Mouse (Mus musculus) inflammation-experienced regulatory T-cells, adult 6 months (primary cell): Measurements from ENCODE around the gene Shc4. TPM values are rescaled to one million over a fixed set of nuclear protein-coding genes. Genes with fewer than 3 reads are reported as not detected.

ENCODE experiments used
- ATAC-seq: one replicate; pipeline ENCODE4 v1.8.0; 2017
- polyA plus RNA-seq, 3 experiments: library from polyadenylated mRNA; unstranded; fragments of 100-300 nt; shearing (Covaris generic); gene quantifications; one replicate each; pipeline ENCODE4 v1.2.1; 2017

Shc4 gene
- polyA plus RNA-seq: under 1 TPM in 1 of 3 experiments, not detected in 2; 0.19 TPM

GRCm38 (mm10) chr2:125724086-125724430 lies at the start of gene Shc4:
Gene Shc4 (minus strand): TSS chr2:125724148.
- peak; percentile 18 for ATAC-seq

- ATAC-seq: no peak
Measured at GRCm38 (mm10) chr2:125765029-125765428, 41.1 kb upstream of the Shc4 start.

- no peak for ATAC-seq
Measured at GRCm38 (mm10) chr2:125764531-125764930, 40.6 kb upstream of the Shc4 start.

- no peak for ATAC-seq
Measured at GRCm38 (mm10) chr2:125749330-125749729, 25.4 kb upstream of the Shc4 start.

GRCm38 (mm10) chr2:125739338-125739737 lies 15.4 kb upstream of the Shc4 start:
- ATAC-seq: no peak

GRCm38 (mm10) chr2:125738718-125739117 lies 14.8 kb upstream of the Shc4 start:
- no peak for ATAC-seq

- ATAC-seq: no peak
Measured at GRCm38 (mm10) chr2:125736025-125736343, 12.0 kb upstream of the Shc4 start.

- peak; percentile 66 for ATAC-seq
Measured at GRCm38 (mm10) chr2:125735333-125736024, 11.5 kb upstream of the Shc4 start.

- no peak for ATAC-seq
Measured at GRCm38 (mm10) chr2:125734741-125735140, 10.8 kb upstream of the Shc4 start.

GRCm38 (mm10) chr2:125731763-125732560 lies 8.0 kb upstream of the Shc4 start:
- ATAC-seq: peak; percentile 71

GRCm38 (mm10) chr2:125724546-125725114 lies 682 bp upstream of the Shc4 start:
- ATAC-seq: peak; percentile 72

GRCm38 (mm10) chr2:125723408-125724085 lies 401 bp downstream of the Shc4 start:
- ATAC-seq: peak; percentile 32

- ATAC-seq: no peak
Measured at GRCm38 (mm10) chr2:125723086-125723407, 901 bp downstream of the Shc4 start.

- no peak for ATAC-seq
Measured at GRCm38 (mm10) chr2:125716599-125716998, 7.3 kb downstream of the Shc4 start.

GRCm38 (mm10) chr2:125706510-125706921 lies 17.4 kb downstream of the Shc4 start:
- no peak for ATAC-seq

GRCm38 (mm10) chr2:125704907-125705631 lies 18.9 kb downstream of the Shc4 start:
- no peak for ATAC-seq

GRCm38 (mm10) chr2:125702851-125703250 lies 21.1 kb downstream of the Shc4 start:
- no peak for ATAC-seq

GRCm38 (mm10) chr2:125701606-125702005 lies 22.3 kb downstream of the Shc4 start:
- no peak for ATAC-seq

GRCm38 (mm10) chr2:125696219-125696618 lies 27.7 kb downstream of the Shc4 start:
- no peak for ATAC-seq

- no peak for ATAC-seq
Measured at GRCm38 (mm10) chr2:125694798-125695197, 29.1 kb downstream of the Shc4 start.

GRCm38 (mm10) chr2:125692010-125692409 lies 31.9 kb downstream of the Shc4 start:
- ATAC-seq: no peak

GRCm38 (mm10) chr2:125685441-125686150 lies 38.4 kb downstream of the Shc4 start:
- ATAC-seq: no peak
